ENCODE assay signal across 29 mouse cellular contexts in the genomic region with DNA sequence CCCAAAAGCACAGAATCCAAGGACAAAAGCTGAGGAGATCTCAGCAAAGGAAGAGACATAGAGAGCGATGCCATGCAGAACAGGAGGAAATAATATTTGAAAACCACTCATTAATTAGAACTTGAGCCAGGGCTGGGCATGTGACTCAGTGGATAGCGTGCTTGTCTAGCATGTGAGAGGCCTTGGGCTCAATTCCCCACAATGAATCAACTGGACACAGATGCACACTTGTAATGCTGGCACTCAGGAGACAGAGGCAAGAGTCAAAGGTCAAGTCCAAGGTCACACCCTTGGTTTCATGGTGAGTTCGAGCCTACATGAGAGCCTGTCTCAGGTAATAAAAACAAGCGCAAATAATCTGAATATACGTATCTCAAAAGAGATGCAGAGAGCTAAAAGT. TPM values are rescaled to one million over a fixed set of nuclear protein-coding genes. Genes with fewer than 3 reads are reported as not detected.
DNase-seq lines count a peak whose midpoint lies in the region; ATAC-seq lines count a peak whose summit lies in the region.
"Had no signal": no experiment of that assay in that cellular context is flagged by ENCODE, and none has a peak within 500 bp of the region (broad histone marks: within the 10 kb centered on the region; RNA-seq: fewer than 3 reads in every experiment).

No protein-coding gene starts in this region.

- no peak overlapping the region for H3K9ac ChIP-seq in intestine, embryonic 16.5 days (ENCODE audit: low read depth, low read length)
- H3K9ac ChIP-seq: embryonic facial prominence, embryonic 12.5 days; embryonic facial prominence, embryonic 15.5 days; forebrain, postnatal 0 days; heart, embryonic 12.5 days; heart, embryonic 15.5 days; hindbrain, embryonic 14.5 days had no signal

- H3K27ac ChIP-seq in intestine, embryonic 16.5 days (ENCODE audit: low read length): no peak overlapping the region
- H3K27ac ChIP-seq: embryonic facial prominence, embryonic 12.5 days; embryonic facial prominence, embryonic 15.5 days; gastrocnemius, adult 2 months; heart, embryonic 15.5 days; hindbrain, embryonic 14.5 days; hindbrain, postnatal 0 days had no signal

- H3K9me3 ChIP-seq in intestine, embryonic 16.5 days (ENCODE audit: control insufficient read depth, low read length): no peaks in the 10 kb centered on the region
- H3K9me3 ChIP-seq: embryonic facial prominence, embryonic 12.5 days; embryonic facial prominence, embryonic 15.5 days; G1E; heart, embryonic 12.5 days; heart, embryonic 15.5 days had no signal

- no peaks in the 10 kb centered on the region for H3K4me1 ChIP-seq in intestine, embryonic 16.5 days (ENCODE audit: control insufficient read depth, insufficient read depth, low read length)

- WGBS in intestine, embryonic 16.5 days: 88% methylated on average over 5 of the region's 5 CpGs

- no peak overlapping the region for H3K4me2 ChIP-seq in intestine, embryonic 16.5 days (ENCODE audit: low read depth, low read length)
- H3K4me2 ChIP-seq: embryonic facial prominence, embryonic 12.5 days; embryonic facial prominence, embryonic 15.5 days; heart, embryonic 12.5 days; heart, embryonic 15.5 days; hindbrain, embryonic 14.5 days had no signal

- H3K4me3 ChIP-seq in intestine, embryonic 16.5 days (ENCODE audit: low read length): no peak overlapping the region
- H3K4me3 ChIP-seq: embryonic facial prominence, embryonic 12.5 days; embryonic facial prominence, embryonic 15.5 days; gastrocnemius, adult 2 months; heart, embryonic 12.5 days; heart, embryonic 15.5 days had no signal

- no peaks in the 10 kb centered on the region for H3K27me3 ChIP-seq in intestine, embryonic 16.5 days (replicated peaks; ENCODE audit: control insufficient read depth, insufficient read depth, low read length)
- H3K27me3 ChIP-seq: CH12.LX; embryonic facial prominence, embryonic 12.5 days; embryonic facial prominence, embryonic 15.5 days; heart, embryonic 12.5 days; heart, embryonic 15.5 days; Patski had no signal

- DNase-seq in heart, adult 11 months: peak; percentile 78
- no peak for DNase-seq in heart, postnatal 4 days
- DNase-seq in adrenal gland, adult 2 months: peak; percentile 80
- DNase-seq in adrenal gland, postnatal 14 days: peak; percentile 69
- DNase-seq in right cerebral cortex, adult 2 months (ENCODE audit: low spot score in 2 of 2): no peak
- DNase-seq in yolk sac, embryonic 10.5 days (ENCODE audit: low spot score): no peak
- DNase-seq: B cell, adult 2 months; cerebellum, adult 2 months; cerebellum, adult 9-11 months; cerebellum, postnatal 25 days; forebrain, postnatal 0 days; gastrocnemius, adult 2 months; gastrocnemius, postnatal 14 days; heart, adult 18-20 months; heart, postnatal 10 days; heart, postnatal 36 days had no signal

- no peaks in the 10 kb centered on the region for H3K36me3 ChIP-seq in intestine, embryonic 16.5 days (ENCODE audit: control insufficient read depth, insufficient read depth, low read length)
- H3K36me3 ChIP-seq: embryonic facial prominence, embryonic 12.5 days; embryonic facial prominence, embryonic 15.5 days; G1E had no signal

- ATAC-seq in intestine, embryonic 16.5 days: no peak
- ATAC-seq: forebrain, embryonic 14.5 days; forebrain, postnatal 0 days; hindbrain, postnatal 0 days; inflammation-experienced regulatory T-cells, adult 6 months; intestine, postnatal 0 days; Patski had no signal

RNA-seq across cellular contexts. Expression of gene Arhgap31, which starts 15.5 kb away (rescaled TPM):
- 10 to 100 TPM; 68.2 to 73.4 TPM for total RNA-seq in heart, postnatal 4 days (2021)
- total RNA-seq in adrenal gland, adult 2 months (2021): 10 to 100 TPM; 19.1 to 23.8 TPM
- polyA plus RNA-seq in adrenal gland, adult 2 months (2012; rRNA removed): 7.4 and 7.7 TPM in 2 replicates
- total RNA-seq in adrenal gland, postnatal 14 days (2021): 34.8 and 37.5 TPM in 2 replicates
- polyA plus RNA-seq in intestine, embryonic 16.5 days (2015; fragmentation: Nextera tagmentation; extraction: Ambion mirVana): 5.7 TPM in 2 replicates

RNA-seq across cellular contexts. Expression of gene B4galt4, which starts 44.5 kb away (rescaled TPM):
- 10 to 100 TPM; 10.1 to 13.1 TPM for total RNA-seq in heart, postnatal 4 days (2021)
- 10 to 100 TPM in 1 of 2 experiments, 1 to 10 TPM in 1; 7.6 to 14.3 TPM for total RNA-seq in adrenal gland, adult 2 months (2021)
- 4.3 and 5.5 TPM in 2 replicates for polyA plus RNA-seq in adrenal gland, adult 2 months (2012; rRNA removed)
- total RNA-seq in adrenal gland, postnatal 14 days (2021): 12.9 and 15.2 TPM in 2 replicates
- 21.7 and 22.0 TPM in 2 replicates for polyA plus RNA-seq in intestine, embryonic 16.5 days (2015; fragmentation: Nextera tagmentation; extraction: Ambion mirVana)
- total RNA-seq: CH12.LX, G1E had no signal
- polyA plus RNA-seq: G1E had no signal

Comparison
In these comparisons a context has a peak if more than half of its experiments do, and no peak if none do; other contexts are left out.
1. DNase-seq: peak in heart, adult 11 months (single experiment), adrenal gland, adult 2 months (single experiment) and adrenal gland, postnatal 14 days (single experiment); none in heart, postnatal 4 days (single experiment), right cerebral cortex, adult 2 months (0 of 2) and yolk sac, embryonic 10.5 days (single experiment).